Mouse (Mus musculus) kidney, adult 2 months (tissue): ENCODE results near the gene Trp53i11. TPM values are rescaled to one million over a fixed set of nuclear protein-coding genes. Genes with fewer than 3 reads are reported as not detected.

Experiments used
- DNase-seq: peaks from one replicate; pipeline ENCODE4 v3.0.0; 2021
- H3K27ac ChIP-seq: fragments of 200-500 bp; 2 replicates; pipeline ENCODE4 v1.5.1; 2012; ENCODE audit warnings: low read depth, low read length, control low read depth, inconsistent platforms; ENCODE audit not compliant: insufficient read depth
- H3K27me3 ChIP-seq: fragments of 200-500 bp; replicated peaks from 2 replicates; pipeline ENCODE4 v1.6.1; 2012; ENCODE audit warnings: mild to moderate bottlenecking, moderate library complexity, low read length, inconsistent platforms; ENCODE audit not compliant: control insufficient read depth, insufficient read depth
- H3K36me3 ChIP-seq: fragments of 200-500 bp; 2 replicates; pipeline ENCODE4 v1.6.1; 2012; ENCODE audit warnings: mild to moderate bottlenecking, moderate library complexity, low read length, inconsistent platforms; ENCODE audit not compliant: control insufficient read depth, insufficient read depth
- H3K4me1 ChIP-seq: fragments of 200-500 bp; 2 replicates; pipeline ENCODE4 v1.6.1; 2011; ENCODE audit warnings: low read length; ENCODE audit not compliant: control insufficient read depth, insufficient read depth
- H3K4me3 ChIP-seq: fragments of 200-500 bp; 2 replicates; pipeline ENCODE4 v1.5.1; 2011; ENCODE audit warnings: mild to moderate bottlenecking, low read depth, low read length, control low read depth; ENCODE audit not compliant: insufficient read depth
- CTCF ChIP-seq: fragments of 200-500 bp; conservative IDR thresholded peaks from 2 replicates; pipeline ENCODE4 v1.5.1; 2011; ENCODE audit warnings: low read depth, mild to moderate bottlenecking, control low read depth, low read length, moderate library complexity, mixed read lengths; ENCODE audit not compliant: insufficient read depth, insufficient read length
- POLR2A ChIP-seq: fragments of 200-500 bp; IDR thresholded peaks from one replicate; pipeline ENCODE4 v1.6.1; 2011; ENCODE audit warnings: low read depth, low read length, control low read depth
- whole genome bisulfite sequencing: fragments of 180-500 bp; shearing (Covaris S2); methylation state at CpG from one replicate; pipeline ENCODE4 v1.1.7; 2018; 5-methylcytosine and 5-hydroxymethylcytosine counted together
- polyA plus RNA-seq: library from polyadenylated mRNA; depleted of rRNA; stranded (reverse); fragments of >200 nt; gene quantifications from 2 replicates; pipeline ENCODE4 v1.2.3, GENCODE M21; 2012

Gene Trp53i11
- polyA plus RNA-seq, 1 experiment, result 18.3 TPM

GRCm38 (mm10) chr2:93163317-93163716, 24.0 kb upstream of the Trp53i11 start:
- no peak overlapping the region for H3K27ac ChIP-seq
- no peak for DNase-seq

GRCm38 (mm10) chr2:93163750-93164335, 23.5 kb upstream of the Trp53i11 start:
- no peak overlapping the region for H3K4me3 ChIP-seq
- H3K27ac ChIP-seq, result no peak overlapping the region
- H3K27me3 ChIP-seq, result no peaks in the 10 kb centered on the region
- DNase-seq, result no peak
- WGBS, result 86% methylated on average over 6 of the region's 6 CpGs
- TF ChIP-seq CTCF (no peak), POLR2A (no peak)
- H3K4me1 ChIP-seq, result no peaks in the 10 kb centered on the region
- no peaks in the 10 kb centered on the region for H3K36me3 ChIP-seq

More at GRCm38 (mm10) chr2:93163317-93163716, 24.0 kb upstream of the Trp53i11 start:
- Histone ChIP-seq H3K4me1 (no peaks in the 10 kb centered on the region), H3K27me3 (no peaks in the 10 kb centered on the region), H3K4me3 (no peak overlapping the region), H3K36me3 (no peaks in the 10 kb centered on the region)
- 22% methylated on average over 2 of the region's 2 CpGs for WGBS
- TF ChIP-seq CTCF (no peak), POLR2A (no peak)

GRCm38 (mm10) chr2:93166295-93166694, 21.1 kb upstream of the Trp53i11 start:
- TF ChIP-seq POLR2A, result no peak
- TF ChIP-seq CTCF, result no peak
- DNase-seq, result no peak

DNA sequence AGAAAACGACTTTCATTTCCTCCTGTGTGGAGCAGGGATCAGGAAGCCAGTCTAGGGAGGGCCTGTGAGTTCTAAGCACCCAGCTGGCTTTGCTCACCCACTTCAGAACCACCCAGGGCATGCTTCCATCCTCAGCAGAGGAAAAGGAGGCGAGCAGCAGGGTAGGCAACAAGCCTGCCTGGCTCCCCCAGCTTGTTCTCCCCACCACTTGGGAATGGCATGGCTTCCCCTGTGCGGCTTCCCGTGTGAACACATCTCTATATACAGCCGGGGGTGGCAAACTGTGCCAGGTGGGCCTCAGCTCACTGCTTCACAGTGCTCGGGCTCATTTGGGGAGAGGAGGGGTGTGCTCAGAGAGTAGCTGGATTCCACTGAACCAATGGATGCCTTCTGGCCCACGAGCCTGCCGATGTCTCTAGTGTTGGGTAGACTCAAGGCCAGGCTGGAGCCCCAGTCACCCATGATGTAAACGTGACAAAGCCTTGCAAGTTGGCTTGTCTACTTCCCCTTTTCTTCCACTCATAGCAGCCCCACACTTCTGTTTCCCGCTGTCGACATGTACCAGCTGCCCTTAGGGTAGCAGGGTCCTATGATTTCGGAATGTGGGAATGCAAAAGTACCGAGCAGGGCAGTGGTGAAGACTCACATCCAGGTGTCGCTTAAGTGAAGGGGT, 20.5 kb upstream of the Trp53i11 start:
- WGBS, result 78% methylated on average over 14 of the region's 14 CpGs
- Histone ChIP-seq H3K27me3 (no peaks in the 10 kb centered on the region), H3K4me3 (no peak overlapping the region), H3K4me1 (no peaks in the 10 kb centered on the region), H3K27ac (no peak overlapping the region), H3K36me3 (no peaks in the 10 kb centered on the region)
- TF ChIP-seq CTCF (no peak), POLR2A (no peak)
- DNase-seq, result no peak

More at GRCm38 (mm10) chr2:93166295-93166694, 21.1 kb upstream of the Trp53i11 start:
- Histone ChIP-seq H3K36me3 (no peaks in the 10 kb centered on the region), H3K27ac (no peak overlapping the region), H3K4me3 (no peak overlapping the region), H3K27me3 (no peaks in the 10 kb centered on the region), H3K4me1 (no peaks in the 10 kb centered on the region)
- 80% methylated on average over 6 of the region's 6 CpGs for WGBS

DNA sequence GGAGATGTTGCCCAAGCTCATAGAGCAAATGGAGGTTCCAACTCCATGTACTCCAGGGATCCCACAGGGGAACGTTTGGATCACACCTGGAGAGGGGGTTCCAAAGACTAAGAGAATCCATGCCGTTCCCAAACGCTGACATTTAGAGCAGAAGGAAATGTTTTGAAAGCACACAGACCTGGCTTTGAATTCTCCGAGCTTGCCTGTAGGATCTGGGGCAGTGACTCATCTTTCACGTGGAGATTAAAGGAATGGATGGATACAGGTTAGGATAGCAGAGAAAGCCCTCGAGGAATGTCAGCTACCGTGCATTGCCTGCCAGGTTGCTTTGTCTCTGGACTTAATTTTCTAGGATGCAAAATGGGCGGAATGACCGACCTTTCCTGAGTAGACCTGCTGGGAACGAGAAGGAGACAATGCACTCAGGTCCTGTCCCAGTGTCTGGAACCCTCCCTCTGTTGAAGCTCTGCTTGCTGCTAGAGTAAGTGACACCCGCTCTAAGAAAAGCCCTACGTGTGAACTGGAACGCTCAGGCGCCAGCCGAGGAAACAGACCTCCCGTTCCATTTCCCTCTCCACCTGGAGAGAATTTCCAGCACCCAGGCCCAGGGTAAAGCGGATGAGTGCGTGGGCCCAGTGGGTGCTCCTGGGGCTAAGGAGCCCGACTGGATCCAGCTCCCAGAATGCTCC, 17.0 kb upstream of the Trp53i11 start:
- 74% methylated on average over 19 of the region's 19 CpGs for WGBS
- TF ChIP-seq CTCF (no peak), POLR2A (no peak)
- DNase-seq, result no peak
- H3K27me3 ChIP-seq, result no peaks in the 10 kb centered on the region
- no peak overlapping the region for H3K4me3 ChIP-seq
- no peak overlapping the region for H3K27ac ChIP-seq
- H3K36me3 ChIP-seq, result no peaks in the 10 kb centered on the region
- H3K4me1 ChIP-seq, result no peaks in the 10 kb centered on the region

GRCm38 (mm10) chr2:93170845-93171200, 16.5 kb upstream of the Trp53i11 start:
- TF ChIP-seq POLR2A (no peak), CTCF (no peak)
- Histone ChIP-seq H3K27ac (no peak overlapping the region), H3K36me3 (no peaks in the 10 kb centered on the region), H3K4me3 (no peak overlapping the region), H3K4me1 (no peaks in the 10 kb centered on the region), H3K27me3 (no peaks in the 10 kb centered on the region)
- no peak for DNase-seq
- WGBS, result 88% methylated on average over 5 of the region's 5 CpGs

- TF ChIP-seq CTCF (no peak), POLR2A (no peak)
- Histone ChIP-seq H3K4me3 (no peak overlapping the region), H3K27ac (no peak overlapping the region), H3K4me1 (no peaks in the 10 kb centered on the region), H3K36me3 (no peaks in the 10 kb centered on the region), H3K27me3 (no peaks in the 10 kb centered on the region)
- WGBS, result 87% methylated on average over 6 of the region's 6 CpGs
- no peak for DNase-seq
These were observed 15.4 kb upstream of the Trp53i11 start for GRCm38 (mm10) chr2:93171929-93172328.
